Mouse (Mus musculus) gastrocnemius, postnatal 4 days (tissue): ENCODE results near the gene Adamts15. TPM values are rescaled to one million over a fixed set of nuclear protein-coding genes. Genes with fewer than 3 reads are reported as not detected.

Experiments used
- DNase-seq, 2 experiments: peaks; one replicate each; pipeline ENCODE4 v3.0.0; 2021 to 2022; ENCODE audit warnings: low spot score in 2 of 2, mixed read lengths in 2 of 2
- total RNA-seq, 2 experiments: library from RNA; stranded (reverse); gene quantifications; 2 replicates each; pipeline ENCODE4 v1.2.3; 2021

Adamts15 gene
- total RNA-seq, 2 experiments from 2014 or later: 12.6 to 15.4 TPM

DNA sequence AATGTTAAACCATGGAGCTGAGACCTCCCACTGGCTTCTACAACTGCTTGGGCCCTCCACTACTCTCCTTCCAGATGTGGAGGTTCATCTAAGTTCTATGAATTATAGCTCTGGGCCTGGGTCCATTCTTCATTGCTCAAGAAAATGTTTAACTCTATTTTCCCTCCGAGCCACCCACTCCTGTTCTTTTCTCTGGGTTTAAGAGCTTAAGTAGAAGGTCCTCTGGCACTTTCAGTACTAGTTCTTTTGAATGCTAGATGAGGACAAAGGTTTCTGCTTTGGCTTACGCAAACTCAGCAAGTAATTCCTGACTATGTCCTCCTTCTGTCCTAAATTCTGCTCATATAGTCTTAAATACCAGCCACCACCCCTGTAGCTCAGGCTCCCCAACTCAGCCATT, 6.5 kb upstream of the Adamts15 start:
- DNase-seq: no peak

DNA sequence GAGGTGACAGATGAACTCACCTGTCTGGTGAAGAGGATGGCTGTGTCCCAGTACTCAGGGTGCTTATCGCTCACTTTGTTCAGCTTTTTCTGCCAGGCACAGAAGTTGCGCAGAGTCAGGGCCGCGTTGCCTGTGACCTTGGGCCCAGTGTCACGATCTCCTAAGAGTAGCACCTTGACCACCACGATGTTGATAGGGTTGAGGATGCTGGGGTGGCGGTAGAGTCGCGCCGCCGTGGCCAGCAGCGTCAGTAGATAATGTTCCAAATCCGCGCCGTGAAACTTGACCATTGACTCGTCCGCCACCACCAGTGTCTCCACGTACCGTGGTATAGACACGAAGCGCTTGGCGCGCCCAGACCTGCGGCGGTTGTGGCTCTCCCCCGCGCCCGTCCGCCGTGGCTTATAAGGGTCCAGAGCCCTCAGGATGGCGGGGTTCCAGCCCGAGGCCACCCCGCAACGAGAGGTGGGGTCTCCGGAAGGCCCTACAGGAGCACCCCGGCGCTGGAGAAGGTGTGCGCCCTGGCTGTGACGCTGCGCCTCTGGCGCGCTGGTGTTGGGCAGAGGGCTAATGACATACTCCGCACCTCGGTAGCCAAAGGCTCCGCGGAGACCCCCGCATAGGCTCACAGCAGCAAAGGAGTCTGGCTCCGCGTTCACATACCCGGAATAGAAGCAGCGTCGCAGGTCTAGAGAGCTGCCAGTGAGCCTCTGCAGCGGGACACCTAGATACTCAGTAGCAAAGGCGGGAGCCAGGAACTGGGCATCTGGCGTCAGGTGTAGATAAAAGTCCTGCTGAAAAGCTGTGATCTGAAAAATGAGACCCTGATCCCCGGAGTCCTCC, 770 bp downstream of the Adamts15 start:
- peak; percentile 20 to 33 for DNase-seq

DNA sequence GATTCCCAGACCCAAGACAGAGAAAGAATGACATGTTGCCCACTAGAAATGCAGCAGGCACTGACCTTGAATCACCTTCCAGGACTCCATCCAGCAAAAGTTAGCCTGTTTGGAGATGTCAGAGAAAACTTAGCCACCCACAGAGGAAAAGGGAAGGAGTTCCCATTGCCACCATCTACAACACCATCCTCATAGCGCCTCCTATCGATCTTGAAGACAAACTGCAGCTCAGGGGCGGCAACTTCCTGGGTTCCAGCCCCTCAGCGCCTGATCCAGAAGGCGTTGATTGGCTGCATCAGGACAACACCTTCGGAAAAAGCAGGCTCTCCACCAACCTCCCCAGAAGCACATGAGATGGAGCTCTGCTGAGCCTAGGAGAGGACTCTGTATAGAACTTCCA, 1.5 kb downstream of the Adamts15 start:
- peak; percentile 31 to 66 for DNase-seq

DNA sequence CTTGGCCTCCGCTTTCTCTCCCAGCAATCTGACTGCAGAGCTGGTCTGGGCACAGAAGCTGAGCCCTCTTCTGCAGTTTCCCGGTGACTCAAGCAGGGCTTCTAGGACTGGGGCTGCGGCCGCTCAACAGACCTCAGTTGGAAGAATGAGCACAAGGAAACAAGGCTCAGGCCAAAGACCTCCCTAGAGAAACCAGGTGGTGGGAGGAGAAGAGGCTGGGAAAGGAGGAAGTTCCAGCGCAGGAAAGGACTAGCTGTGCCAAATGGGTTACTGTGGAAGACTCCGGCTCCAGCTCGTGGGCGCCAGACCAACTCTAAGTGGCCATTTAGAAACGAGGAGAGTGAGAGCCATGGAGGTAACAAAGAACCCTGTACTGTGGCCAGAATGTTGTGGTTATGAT, 2.6 kb downstream of the Adamts15 start:
- DNase-seq: peak; percentile 24 to 57

DNA sequence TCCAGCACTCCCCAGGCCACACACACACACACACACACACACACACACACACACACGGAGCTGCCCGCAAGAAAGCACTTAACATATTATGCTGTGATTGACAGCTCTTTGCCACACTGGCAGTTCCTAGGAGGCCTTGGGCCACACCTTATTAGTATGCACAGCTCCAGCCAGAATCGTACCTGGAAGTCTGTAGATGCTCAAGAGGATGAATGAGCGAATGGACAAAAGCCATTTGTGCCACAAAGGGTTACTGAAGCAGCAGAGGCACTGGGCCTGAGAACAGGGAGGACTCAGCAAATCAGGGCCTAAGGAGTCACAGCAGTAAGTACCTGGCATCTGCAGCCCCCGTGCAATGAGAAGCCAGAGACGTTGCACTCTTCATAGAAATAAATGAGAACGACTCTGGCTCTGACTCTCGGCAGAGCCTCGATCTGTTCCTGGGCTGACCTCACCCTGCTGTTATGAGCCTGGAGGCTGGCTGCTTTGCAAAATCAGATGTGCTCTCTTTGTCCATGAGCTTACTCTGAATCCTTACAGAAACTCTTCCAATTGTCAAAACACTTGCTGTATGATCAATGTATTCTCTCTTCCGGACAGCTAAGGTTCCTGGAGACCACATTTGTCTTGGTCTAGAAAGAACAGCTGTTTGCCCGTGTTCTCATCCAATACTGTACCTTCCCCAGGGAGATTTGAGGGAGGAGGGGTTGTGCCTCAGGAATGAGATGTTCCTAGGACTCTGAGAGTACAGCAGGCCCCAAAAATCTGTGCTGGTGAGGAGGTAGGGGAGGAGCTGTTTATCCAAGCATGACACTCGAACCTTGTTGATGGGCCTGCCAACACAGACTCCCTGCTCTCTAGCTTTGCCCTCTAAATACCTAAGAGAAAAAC, 3.5 kb downstream of the Adamts15 start:
- DNase-seq: peak; percentile 20 to 47

DNA sequence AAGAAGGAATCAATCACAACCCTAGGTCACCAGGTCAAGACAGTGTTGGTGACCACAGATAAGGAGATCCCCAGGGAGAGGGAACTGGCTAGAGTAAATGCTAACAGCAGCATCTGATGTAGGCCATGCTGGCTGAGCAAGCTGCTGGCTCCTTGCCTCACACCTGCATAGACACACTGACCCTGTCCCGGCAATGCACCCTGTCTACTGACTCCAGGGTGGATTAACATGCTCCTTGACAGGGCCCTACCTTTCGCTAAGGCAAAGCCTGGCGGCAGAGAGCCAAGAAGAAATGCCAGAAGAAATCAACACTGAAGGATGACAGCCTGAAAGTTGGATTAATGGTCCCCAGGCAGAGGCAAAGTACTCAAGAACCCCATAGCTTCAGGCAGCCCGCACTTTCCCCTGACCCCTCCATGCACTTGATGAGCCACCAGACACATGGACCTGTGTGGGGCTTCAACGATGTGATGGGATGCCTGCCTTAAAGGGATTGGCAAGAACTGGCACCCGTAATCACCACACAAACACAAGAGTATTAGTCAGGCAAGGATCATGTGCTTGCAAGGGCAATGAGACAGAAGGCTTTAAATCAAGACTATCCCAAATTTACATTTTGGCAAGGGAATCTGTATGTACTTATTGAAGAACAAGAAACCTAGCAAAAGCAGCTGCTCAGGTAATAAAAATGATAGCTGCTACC, 5.8 kb downstream of the Adamts15 start:
- no peak for DNase-seq

DNA sequence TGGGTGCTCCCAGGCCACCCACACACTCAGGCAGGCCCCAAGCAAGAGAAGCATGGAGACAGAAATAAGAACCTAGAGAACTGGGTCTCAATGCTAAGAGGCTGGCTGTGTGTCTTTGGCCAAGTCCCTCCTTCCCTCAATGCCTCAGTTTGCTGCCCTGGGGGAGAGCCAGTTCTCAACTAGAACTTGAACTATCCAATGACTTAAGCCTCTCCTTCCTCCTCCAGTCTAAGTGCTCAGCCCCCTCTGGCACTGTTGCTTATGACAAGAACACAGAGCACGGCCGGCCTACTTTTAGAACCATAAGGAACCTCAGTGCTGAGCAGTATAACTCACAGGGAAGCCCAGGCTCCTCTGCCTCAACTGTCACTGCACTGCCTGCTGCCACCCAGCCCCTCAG, 8.0 kb downstream of the Adamts15 start:
- peak in 1 of 2 experiments; percentile 37 for DNase-seq

DNA sequence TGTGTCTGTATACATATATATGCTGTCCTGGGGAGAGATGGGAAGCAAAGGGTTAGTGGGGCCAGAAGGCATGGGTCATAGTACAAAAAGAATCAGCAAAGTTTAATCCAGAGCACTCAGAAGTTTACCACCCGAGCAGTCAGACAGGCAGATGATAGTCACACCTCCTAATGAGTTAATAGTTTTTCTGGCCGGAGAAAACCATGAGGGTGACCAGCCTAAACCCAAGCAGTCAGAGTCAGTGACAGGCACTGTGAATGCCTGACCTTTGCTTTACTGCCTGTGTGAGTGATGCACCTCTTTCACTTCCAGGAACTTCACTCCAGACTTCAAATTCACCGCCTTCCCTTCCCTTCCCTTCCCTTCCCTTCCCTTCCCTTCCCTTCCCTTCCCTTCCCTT, 8.8 kb downstream of the Adamts15 start:
- no peak for DNase-seq

DNA sequence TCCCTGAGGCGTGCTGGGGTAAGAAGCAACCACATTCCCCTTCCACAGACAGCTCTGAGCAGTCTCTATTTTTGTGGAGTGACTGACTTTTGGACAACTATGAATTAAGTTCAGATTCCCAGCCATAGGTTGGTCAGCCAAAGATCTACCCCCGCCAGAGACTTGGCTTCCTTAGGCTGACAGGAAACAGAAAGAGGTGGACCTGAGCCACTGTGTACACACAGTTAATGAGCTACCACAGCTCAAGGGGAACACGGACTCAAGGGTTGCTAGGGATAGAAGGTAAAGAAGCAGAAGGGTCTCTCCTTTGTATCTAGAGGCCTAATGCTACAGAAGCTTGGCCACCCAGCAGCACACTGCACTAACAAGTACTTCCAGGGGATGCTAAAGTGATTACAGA, 10.1 kb downstream of the Adamts15 start:
- no peak for DNase-seq

DNA sequence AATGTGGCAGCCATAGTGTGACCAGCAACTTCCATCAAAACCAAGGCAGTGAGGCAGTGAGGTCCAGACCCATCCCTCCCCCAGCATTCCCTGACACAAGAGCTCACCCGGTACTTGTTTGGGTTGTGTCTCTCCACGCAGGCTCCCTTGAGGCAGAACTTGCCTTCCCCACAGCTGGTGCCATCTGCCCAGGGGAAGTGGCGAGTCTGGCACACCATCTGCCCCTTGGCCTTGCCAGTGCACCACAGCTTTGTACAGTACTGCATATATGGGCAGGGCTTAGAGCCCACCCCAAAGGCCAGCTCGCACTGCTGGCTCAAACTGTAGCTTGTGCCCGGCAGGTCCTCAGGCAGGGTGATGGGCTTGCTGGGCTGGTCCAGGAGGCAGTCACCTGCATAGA, 11.8 kb downstream of the Adamts15 start:
- DNase-seq: no peak

DNA sequence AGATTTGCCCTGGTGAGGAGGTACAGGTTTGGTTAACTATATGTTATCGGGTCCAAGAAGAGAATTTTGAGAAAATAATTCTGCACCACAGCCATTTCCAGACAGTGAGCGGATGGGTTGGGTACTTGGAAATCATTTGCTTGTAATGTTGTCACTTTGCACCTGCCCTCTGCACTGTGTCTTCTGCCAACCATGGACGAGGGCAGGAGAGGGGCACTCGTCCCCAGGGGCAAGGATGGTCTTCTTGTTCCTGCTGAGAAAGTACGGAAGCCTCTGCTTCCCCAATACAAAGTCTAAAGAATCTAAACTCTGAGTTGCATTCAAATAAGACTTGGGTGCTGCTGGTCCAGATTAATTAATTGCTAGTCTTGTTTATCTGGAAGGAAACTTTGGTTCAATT, 13.3 kb downstream of the Adamts15 start:
- no peak for DNase-seq

DNA sequence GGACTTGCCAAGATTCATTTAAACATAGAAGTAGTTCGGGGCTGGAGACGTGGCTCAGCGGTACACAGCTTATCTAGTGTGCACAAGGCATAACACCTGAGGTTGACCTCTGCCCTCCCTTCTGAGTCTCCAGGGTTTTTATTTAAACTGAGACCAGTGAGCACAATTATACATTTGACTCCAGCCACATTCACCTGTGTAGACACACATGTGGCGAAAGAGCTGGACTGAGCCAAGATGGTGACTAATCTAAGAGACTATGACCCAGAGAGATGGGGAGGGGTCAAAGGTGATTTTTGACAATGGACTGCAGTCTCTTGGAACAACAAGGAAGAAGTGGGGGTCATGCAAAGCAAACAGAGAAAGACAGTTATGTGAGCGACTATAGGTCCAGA, 14.0 kb downstream of the Adamts15 start:
- no peak for DNase-seq

DNA sequence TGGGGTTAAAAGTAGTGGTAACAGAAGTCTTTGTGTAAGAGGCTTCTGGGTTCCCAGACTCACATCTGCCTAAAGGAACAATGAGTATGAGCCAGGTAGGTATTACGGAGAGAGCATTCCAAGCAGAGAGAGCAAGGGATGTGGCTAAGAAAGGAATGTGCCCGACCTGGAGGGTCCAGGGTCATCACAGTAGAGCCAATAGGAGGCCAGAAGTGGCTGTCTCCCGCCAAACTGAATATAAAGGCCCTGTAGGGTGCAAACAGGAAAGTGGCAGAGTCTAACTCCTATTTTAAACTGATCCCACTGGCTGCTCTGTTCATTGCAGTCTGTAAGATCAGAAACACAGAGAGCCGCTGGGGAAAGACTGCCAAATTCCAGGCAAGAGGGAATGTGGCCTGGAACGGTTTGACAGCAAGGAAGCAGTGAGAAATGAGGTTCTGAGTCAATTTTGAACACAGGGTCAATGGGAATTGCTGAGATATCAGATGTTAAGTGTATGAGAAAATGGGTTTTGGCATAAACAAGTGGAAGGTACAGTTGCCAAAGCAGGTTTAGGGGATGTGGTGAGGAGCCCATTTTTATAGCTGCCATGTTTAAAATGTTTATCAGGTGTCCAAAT, 14.5 kb downstream of the Adamts15 start:
- no peak for DNase-seq

DNA sequence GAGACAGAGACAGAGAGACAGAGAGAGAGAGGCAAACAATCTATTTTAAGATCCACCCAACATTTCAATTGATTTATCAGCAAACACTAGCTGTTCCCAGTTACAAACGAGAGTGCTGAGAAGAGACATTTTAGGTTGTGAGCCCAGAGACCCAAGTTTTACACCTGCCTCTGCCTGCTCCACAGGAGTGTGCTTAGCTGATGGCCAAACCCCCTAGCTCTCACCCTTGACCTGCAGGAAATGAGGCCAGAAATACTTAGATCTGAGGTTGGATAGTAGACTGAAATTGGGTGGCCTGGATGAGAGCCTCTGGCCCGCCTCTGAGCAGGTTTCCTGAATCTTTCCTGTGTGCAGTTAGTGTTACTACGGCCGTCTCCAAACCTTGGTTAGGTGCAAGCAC, 15.8 kb downstream of the Adamts15 start:
- DNase-seq: no peak

DNA sequence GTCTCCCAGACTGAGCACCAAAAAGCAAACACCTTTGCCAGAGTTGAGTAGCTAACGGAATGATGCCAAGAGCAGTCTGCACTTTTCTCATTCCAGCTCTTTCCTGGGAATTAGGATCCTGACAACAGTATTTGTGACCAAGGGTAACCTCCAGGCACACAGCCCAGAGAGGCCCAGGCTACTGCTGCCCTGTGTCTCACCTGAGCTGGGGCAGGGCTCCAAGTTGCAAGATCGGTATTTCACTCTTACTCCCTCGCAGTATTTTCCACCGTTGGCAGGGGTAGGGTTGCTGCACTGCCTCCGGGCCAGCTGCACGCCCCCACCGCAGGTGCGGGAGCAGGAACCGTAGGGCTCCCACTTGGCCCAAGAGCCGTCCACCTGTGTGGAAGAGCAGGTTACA, 16.4 kb downstream of the Adamts15 start:
- DNase-seq: no peak

DNA sequence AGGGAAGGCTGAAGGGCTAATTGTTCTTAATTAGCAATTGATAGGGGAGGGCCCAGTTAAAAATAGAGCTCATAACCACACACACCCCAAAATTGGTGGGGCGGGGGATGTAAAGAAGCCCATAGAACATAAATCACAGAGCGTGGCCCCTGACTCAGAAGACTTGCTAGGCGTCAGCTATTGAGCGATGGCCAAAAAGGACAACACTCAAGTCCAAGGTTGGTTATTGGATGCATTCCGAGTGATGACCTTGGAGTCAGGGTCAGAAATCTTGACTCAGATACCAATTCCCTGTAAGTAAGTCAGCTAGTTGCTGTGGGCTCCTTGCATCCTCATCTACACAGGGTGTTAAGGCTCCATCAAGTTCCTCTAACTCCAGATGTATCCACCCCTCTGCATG, 19.0 kb downstream of the Adamts15 start:
- DNase-seq: no peak

DNA sequence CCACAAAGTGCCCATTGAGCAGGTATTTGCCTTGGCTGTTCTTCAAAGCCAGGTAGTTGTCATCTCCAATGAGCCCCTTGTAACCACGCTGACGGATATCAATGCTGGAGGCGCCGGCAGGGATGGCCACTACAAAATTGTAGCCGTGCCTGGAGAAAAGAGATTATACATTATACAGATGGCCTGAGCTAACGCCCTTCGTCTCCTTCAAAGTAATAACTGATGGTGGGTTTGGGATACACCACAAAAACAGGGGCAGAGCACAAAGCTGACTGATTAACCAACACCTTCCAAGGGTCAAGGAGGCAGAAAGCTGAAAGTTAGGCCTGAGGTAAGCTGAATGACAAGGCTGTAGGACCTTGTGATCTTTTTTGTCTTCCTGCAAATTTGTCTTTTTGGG, 19.6 kb downstream of the Adamts15 start:
- DNase-seq: no peak

DNA sequence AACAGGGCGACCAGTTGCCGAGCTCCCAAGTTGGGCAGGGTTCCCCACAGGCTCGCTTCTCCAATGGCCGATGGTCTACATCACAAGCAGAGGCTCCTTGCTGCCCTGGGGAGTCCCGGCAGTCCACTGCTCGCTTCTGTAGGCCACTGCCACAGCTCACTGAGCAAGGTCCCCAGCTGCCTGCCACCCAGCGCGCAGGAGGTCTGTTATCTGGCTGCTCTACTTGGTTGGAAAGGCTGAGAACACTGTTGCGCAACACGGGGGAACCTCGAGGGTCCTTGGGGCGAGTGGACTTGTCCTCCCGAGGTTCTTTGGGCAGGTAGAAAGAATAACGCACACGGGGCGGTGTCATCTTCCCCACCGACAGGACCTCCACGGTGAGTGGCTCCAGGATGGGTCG, 20.1 kb downstream of the Adamts15 start:
- DNase-seq: no peak

DNA sequence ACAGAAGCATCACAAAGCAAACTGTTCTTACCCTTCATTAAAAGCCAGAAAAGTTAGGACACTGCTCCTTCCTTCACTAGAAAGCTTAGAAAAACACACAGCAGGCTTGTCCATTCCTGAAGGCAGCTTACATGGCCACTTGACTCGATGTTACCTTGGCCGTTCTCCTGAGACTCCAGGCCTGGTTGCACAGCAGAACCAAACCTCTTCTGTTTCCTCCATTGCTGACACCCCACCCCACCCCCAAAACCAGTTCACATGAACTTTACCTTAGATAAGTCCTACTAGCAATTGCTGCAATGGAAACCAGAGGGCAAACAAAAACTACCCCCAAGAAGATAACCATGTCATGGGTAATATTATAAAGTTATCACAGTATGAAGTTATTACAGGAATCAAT, 25.1 kb downstream of the Adamts15 start:
- peak in 1 of 2 experiments; percentile 6 for DNase-seq

DNA sequence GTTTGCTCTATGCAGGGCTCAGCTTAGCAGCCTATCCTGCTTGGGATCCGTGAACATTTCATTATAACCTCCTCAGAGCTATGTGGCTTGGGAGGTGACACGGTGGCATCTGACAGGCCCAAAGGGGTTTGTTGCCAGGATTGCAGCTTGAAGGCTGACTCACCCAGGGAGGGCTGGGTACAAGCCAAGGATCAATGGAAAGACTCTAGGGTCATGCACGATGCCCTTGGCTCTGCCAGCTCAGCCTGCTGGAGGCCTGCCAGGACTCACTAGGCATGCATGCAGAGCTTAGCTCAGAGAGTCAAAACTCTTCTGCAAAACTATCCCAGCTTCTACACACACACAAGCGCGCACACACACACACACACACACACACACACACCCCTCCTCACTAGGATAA, 25.5 kb downstream of the Adamts15 start:
- DNase-seq: peak; percentile 58 to 81

DNA sequence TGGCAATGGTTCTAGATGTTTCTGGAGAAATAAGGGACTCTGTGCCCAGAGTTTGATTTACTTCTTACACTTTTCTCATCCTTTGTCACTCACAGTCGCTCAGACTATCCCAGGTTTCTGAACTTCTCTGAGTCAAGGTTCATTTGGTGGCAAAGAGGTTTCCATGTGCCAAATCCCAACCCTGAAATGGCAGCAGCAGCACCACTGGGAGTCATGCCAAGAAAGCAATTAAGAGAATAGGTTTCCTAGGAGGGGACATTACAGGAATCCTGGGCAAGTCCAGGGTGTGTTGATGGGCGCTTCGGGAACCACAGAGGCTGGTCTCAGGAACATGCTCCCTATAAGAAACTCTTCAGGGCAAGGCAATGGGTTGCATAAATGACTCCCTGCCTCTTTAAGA, 26.6 kb downstream of the Adamts15 start:
- peak in 1 of 2 experiments; percentile 4 for DNase-seq
